Mouse (Mus musculus): ENCODE measurements around the gene Spata21. TPM values are rescaled to one million over a fixed set of nuclear protein-coding genes. Genes with fewer than 3 reads are reported as not detected.

The Spata21 gene
- total RNA-seq, 2 experiments from 2014 or later, result not detected

DNA sequence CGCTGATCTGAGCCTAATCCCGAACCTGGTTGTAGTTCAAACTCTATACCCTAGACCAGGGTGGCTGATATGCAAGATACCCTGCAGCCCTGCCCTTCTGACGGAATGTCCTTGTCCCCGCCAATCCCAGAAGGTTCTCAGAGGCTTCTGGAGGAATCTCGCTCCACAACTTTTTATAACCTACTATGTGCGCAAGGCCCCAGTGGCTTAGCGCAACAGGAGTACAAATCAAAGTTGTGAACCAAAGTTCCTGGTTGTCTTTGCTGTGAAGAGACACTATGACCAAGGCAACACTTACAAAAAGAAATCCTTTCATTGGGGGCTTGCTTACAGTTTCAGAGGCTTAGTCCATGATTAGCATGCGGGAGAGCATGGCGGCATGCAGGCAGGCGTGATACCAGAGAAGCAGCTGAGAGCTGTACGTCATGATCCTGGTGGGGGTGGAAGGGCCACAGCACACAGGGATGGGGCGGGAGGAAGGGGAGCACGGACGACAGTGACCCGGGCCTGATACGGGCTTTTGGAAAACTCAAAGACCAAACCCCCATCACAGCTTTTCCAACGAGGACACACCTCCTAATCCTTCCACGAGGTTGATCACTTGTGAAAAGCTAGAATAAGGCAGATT lies 9.5 kb upstream of the Spata21 start:
- no peak for TF ChIP-seq CTCF (IDR thresholded peaks at IDR 0.05)
- intact Hi-C loops (cut with DNase I), result loop anchor here (5.0 kb wide), 1 partner anchor 59 kb away; the partner anchor contains the start of gene Szrd1
- peak overlapping the region; percentile 89; the same call in 1 of the 2 replicates for H3K27ac ChIP-seq
- peak overlapping the region; percentile 94; the same call in 1 of the 2 replicates for H3K4me3 ChIP-seq
- DNase-seq, result no peak

DNA sequence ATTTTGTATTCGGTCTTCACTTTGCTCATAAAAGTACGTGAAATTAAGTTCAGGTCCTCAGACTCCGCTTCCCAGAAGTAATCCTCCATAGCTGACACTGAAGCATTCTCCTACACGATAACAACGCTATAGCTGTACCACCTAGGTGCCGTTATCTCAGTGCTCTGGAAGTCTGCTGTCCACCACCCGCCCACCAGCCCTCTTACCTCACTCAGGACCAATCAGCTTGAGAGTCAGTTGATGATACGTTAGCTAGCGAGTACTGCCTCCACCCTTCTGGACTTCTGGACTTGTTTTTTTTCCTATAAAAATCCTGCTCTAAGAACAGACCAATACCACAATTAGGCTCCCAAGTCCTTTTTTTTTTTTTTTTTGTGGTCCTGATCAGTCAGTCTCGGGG lies 1.3 kb upstream of the Spata21 start:
- TF ChIP-seq CTCF (IDR thresholded peaks at IDR 0.05), result no peak
- intact Hi-C loops (cut with DNase I), result no loop called here
- Histone ChIP-seq H3K27ac (no peak overlapping the region), H3K4me3 (no peak overlapping the region)
- DNase-seq, result no peak

- no peak for TF ChIP-seq CTCF (IDR thresholded peaks at IDR 0.05)
- Histone ChIP-seq H3K4me3 (no peak overlapping the region), H3K27ac (no peak overlapping the region)
- intact Hi-C loops (cut with DNase I), result no loop called here
- DNase-seq, result peak; percentile 7
These were observed 581 bp downstream of the Spata21 start for GRCm38 (mm10) chr4:141088714-141089113.

DNA sequence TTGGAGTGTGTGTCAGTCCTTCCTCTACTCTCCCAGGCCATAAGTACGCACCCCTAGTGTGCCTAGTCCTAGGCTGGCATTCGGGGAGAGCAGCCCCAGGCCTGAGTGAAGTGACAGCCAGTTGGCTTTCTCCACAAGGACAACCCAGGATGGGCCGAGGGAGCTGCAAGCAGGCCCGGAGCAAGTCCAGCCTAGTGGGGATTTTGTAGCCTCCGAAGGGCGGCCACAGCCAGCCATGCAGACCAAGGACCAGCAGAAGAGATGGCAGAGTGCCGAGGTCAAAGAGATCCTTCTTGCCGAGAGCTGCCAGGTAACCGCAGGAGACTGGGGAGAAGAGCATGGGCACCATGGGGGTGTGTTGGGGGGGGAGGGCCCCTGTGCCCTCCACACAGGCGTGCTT lies 6.9 kb downstream of the Spata21 start:
- no peak for TF ChIP-seq CTCF (IDR thresholded peaks at IDR 0.05)

GRCm38 (mm10) chr4:141096710-141097109 lies 8.6 kb downstream of the Spata21 start:
- DNase-seq, result peak; percentile 12
- no peak overlapping the region for H3K27ac ChIP-seq
- intact Hi-C loops (cut with DNase I), result no loop called here
- no peak overlapping the region for H3K4me3 ChIP-seq
- no peak for TF ChIP-seq CTCF (IDR thresholded peaks at IDR 0.05)

More for the DNA sequence above, 6.9 kb downstream of the Spata21 start:
- DNase-seq, result peak; percentile 17
- no peak overlapping the region for H3K4me3 ChIP-seq
- intact Hi-C loops (cut with DNase I), result no loop called here
- H3K27ac ChIP-seq, result no peak overlapping the region

DNA sequence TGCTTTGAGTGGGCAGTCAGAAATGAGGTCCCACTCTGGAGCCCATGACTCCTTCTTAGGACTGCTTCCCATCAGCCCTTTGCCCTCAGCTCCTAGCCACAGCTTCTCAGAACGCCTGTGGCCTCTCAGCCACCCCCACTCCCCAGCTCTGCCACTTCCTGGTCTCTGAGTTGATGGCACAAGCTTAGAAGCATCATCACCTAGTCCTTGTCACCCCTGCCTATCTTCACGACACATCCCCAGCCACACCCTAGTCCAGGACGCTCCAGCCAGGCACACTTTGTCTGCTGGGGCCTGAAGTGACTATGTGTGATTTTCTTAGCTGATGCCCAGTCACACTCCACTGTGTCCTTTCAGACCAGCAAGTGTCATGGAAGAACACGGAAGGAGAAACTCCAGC lies 10.8 kb downstream of the Spata21 start:
- peak; percentile 4 for DNase-seq

DNA sequence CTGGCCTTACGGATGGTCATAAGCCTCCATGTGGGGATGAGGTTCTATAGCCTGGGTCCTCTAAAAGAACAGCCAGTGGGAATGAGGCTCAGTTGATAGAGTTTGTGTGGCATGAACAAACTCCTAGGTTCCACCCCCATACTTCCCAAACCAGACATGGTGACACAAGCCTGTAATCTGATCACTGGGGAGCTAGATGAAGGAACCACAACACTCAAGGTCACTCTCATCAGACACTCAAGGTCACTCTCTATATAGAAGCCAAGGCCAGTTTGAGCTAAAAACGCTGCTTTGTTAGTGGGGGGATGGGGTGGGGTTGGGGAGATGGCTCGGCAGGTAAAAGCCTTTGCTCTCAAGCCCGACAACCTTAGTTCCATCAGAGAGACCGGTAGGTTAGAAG lies 11.8 kb downstream of the Spata21 start:
- intact Hi-C loops (cut with DNase I), result no loop called here
- DNase-seq, result no peak
- Histone ChIP-seq H3K27ac (no peak overlapping the region), H3K4me3 (no peak overlapping the region)
- TF ChIP-seq CTCF (IDR thresholded peaks at IDR 0.05), result no peak

More for the DNA sequence above, 10.8 kb downstream of the Spata21 start:
- intact Hi-C loops (cut with DNase I), result no loop called here
- Histone ChIP-seq H3K4me3 (no peak overlapping the region), H3K27ac (no peak overlapping the region)
- no peak for TF ChIP-seq CTCF (IDR thresholded peaks at IDR 0.05)

DNA sequence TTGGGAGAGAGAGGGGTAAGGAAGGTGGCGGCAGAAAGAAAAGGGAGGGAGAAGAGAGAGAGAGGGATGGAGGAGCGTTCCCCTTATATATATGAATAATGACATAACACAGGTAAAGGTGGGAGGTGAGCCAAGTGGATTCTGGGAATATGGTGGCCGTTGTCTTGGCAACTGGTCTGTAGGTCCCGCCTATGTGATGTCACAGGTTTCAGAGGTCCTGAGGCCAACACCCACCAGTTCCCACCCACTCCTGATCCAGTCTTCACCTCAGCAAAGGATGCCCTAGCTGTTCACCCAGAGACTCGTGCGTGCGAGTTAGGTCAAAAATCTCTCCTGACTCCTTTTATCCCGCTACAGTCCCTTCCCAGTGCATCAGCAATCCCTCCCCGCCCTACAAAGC lies 13.2 kb downstream of the Spata21 start:
- TF ChIP-seq CTCF (IDR thresholded peaks at IDR 0.05), result no peak
- peak; percentile 3 for DNase-seq
- H3K27ac ChIP-seq, result no peak overlapping the region
- intact Hi-C loops (cut with DNase I), result no loop called here
- H3K4me3 ChIP-seq, result no peak overlapping the region

DNA sequence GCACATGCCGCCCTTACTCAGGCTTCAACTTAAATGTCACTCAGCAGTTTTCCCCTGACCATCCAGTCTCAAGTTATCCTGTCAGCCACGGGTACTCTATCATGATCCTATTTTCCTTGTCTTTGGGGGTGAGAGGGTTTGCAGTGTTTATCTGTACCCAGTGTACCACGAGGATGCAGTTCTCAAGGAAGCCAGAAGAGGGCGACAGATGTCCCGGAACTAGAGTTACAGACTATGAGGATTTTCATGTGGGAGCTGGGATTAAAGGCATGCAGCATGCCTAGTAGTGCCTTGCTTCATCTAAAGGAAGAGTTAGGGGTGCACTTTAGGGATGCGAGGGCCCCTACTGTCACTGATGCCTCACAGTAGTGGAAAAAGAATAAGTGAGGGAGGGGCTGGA lies 13.7 kb downstream of the Spata21 start:
- Histone ChIP-seq H3K4me3 (no peak overlapping the region), H3K27ac (no peak overlapping the region)
- intact Hi-C loops (cut with DNase I), result no loop called here
- peak; percentile 19 for DNase-seq
- TF ChIP-seq CTCF (IDR thresholded peaks at IDR 0.05), result peak; percentile 58

DNA sequence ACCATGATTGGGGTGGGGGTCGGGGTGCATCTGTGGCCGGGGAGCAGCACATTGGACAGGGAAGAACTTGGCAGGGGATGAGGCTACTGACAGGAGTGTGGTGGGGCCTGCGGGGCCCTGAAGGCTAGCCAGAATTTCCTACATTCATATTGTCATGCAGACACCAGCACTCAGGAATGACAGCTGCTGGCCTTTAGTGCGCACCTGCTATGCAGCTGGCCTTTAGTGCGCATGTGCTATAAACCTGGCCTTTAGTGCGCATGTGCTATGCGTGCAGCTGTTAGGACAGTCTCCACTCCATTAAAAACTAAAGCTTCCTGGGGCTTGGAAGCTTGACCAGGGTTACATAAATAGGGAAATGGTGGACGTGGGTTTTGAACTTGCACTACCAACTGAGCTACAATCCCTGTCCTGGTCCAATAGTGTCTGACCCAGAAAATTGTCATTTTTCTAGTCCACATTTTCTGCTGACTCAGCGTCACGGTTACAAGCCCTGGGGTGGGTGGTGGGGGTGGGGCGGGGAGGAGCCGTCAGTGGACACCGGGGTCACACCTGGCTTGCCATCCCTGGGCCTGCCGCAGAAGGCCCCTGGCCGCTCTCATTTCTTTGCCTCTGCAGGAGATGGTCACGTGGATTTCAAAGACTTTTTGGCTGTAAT lies 18.5 kb downstream of the Spata21 start:
- no peak for TF ChIP-seq CTCF (IDR thresholded peaks at IDR 0.05)
- no peak overlapping the region for H3K4me3 ChIP-seq
- DNase-seq, result no peak
- intact Hi-C loops (cut with DNase I), result no loop called here
- no peak overlapping the region for H3K27ac ChIP-seq

DNA sequence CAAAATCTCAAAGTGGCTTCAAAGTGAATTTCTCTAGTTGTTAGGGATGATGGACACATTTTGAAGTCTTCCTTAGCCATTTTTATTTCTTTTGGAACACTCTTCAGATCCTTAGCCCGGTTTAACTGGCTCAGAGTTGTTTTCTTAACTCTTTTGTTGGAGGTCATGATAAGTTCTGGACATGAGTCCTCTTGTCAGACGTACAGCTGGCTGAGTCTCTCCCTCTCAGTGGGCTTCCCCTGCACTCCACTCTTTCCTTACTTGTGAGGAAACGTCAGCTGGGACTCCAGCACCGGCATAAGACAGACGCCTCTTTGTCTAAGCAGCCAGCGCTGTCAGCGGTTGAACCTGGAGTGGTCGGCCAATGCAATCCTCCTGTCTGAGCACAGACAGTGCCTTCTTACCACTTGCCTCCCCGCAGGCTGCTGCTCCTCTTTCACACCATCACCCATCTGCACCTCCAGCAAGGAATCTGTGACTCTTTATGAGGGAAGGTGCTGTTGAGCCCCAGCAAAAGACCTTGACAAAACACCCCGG lies 20.1 kb downstream of the Spata21 start:
- no peak for TF ChIP-seq CTCF (IDR thresholded peaks at IDR 0.05)
- DNase-seq, result no peak
- Histone ChIP-seq H3K27ac (no peak overlapping the region), H3K4me3 (no peak overlapping the region)
- intact Hi-C loops (cut with DNase I), result no loop called here

- H3K4me3 ChIP-seq, result no peak overlapping the region
- DNase-seq, result no peak
- TF ChIP-seq CTCF (IDR thresholded peaks at IDR 0.05), result no peak
- peak overlapping the region; percentile 32; the same call in 1 of the 2 replicates for H3K27ac ChIP-seq
- intact Hi-C loops (cut with DNase I), result no loop called here
These were observed 25.7 kb downstream of the Spata21 start for GRCm38 (mm10) chr4:141113831-141114230.

DNA sequence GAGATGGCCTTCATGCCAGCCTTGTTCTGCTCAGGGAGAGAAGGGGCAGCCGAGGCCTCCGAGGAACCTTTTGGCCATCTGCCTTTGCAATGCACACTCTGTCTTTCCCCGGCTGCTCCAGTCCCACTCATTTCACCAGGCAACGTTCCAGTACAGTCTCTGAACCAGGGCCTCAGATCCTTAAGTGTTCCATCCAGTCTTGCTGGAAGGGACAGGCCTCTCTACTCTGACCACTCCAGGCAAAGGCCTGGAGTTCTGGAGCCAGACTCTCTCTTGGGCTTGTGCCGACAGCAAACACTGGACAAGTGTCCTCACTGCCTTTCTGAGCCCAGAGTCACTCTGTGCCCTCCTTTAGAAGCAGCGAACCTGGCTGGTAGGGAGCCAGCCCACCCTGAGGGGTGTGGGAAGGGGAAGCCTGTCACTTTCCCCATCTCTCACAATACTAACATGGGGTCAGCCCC lies 26.4 kb downstream of the Spata21 start:
- peak; percentile 44 for DNase-seq
- no peak overlapping the region for H3K4me3 ChIP-seq
- intact Hi-C loops (cut with DNase I), result no loop called here
- no peak for TF ChIP-seq CTCF (IDR thresholded peaks at IDR 0.05)
- H3K27ac ChIP-seq, result peak overlapping the region; percentile 32
